Mouse (Mus musculus): Measurements from ENCODE around the gene Mrps7. TPM values are rescaled to one million over a fixed set of nuclear protein-coding genes. Genes with fewer than 3 reads are reported as not detected.
"Not testable (repeated sequence)": the region's sequence is repeated elsewhere in the genome, so short reads cannot be mapped to it uniquely, and the experiment has no call there.

The Mrps7 gene
- polyA plus RNA-seq, 1 experiment, result 39.5 TPM

DNA sequence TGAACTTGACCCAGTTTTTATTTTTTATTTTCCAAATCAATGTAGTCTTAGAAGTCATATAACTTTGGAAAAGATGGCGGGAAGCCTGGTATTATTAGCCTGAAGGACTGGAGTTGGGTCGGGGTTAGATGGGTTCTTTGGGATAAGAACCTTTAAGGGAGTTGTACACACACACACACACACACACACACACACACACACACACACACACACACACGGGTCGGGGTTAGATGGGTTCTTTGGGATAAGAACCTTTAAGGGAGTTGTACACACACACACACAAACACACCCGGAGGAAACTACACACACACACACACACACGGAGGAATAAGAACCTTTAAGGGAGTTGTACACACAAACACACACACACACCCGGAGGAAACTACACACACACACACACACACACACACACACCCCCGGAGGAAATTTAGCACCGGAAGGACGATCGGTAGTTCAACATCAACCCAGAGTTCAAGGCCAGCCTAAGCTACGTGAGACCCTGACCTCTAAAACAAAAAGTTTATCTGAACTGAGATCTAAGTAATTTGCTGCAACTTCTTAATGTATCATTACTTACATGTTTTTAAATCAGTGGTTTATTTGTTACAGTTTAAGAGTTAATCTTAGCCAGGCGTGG lies 24.9 kb downstream of the Mrps7 start:
- no peak for DNase-seq (ENCODE audit: low spot score)

DNA sequence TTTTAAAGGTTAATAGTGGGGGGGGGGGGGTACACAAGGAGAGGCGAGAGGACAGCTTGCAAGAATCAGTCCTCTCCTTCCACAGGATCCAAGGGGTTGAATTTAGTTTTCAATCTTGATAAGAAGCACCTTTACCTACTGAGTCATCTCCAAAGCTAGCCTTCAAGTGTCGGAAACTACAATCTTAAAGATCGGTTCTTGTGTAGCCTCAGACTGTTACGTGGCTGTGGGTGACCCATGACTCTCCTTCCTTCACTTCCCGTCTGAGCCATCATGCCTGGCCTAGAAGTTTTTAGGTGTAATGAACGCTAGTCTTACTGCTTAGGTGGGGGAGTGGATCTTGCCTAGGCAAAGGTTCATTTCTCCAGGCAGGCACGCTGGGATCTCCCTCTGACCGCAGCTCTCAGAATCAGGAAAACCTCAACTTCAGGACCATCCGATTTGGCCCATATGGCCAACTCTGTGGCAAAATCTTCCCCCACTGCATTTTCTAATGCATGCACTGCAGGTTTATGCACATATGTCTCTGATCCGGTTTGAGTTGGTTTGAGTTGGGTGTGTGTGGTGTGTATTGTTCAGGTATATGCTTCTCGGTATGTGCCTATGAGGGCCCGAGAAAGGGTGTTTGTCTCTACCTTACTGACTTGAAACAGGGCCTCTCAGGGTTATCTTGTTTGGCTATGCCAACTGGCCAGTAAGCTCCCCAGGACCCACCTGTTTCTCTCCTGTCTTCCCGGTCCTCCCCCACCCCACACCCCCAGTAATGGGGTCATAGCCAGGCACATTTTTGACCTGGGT lies 26.2 kb downstream of the Mrps7 start:
- no peak for DNase-seq (ENCODE audit: low spot score)

DNA sequence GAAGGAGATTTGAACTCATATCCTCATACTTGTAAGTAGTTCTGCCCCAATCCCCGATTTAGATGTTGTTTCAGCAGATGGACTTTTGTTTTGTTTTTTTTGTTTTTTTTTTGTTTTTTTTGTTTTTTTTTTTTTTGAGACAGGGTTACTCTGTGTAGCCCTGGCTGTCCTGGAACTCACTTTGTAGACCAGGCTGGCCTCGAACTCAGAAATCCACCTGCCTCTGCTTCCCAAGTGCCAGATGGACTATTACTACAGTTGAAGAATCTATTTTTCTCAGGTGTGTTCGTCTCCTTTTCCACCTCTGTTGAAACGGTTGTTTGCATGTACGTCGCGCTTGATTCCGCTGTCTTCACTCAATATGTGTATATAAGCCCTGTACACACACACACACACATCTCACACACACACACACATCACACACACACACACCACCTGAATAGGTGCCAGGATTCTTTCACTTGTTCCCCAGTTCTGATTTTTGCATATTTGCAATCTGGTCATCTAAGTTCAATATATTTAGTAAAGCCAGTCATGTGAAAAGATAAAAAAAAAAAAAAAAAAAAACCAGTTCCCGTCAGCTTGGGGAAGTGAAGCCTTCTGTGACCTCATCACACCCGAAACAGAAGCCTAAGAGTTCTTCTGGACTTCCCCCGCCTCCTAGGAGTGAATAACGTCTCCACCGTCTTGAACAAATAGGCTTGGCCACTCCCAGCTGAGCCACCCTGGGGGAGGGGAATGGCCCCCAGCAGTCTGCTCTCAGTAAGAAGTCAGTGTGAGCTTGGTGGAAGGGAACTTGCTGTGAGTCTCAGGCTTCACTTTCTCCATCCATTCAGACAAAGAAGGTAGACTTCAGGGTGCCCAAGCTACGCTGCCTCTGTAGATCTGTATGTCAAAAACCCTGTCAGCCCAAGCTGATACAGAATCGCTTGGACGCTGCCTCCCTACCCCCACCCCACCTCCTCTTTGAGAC lies 27.1 kb downstream of the Mrps7 start:
- no peak for DNase-seq (ENCODE audit: low spot score)

DNA sequence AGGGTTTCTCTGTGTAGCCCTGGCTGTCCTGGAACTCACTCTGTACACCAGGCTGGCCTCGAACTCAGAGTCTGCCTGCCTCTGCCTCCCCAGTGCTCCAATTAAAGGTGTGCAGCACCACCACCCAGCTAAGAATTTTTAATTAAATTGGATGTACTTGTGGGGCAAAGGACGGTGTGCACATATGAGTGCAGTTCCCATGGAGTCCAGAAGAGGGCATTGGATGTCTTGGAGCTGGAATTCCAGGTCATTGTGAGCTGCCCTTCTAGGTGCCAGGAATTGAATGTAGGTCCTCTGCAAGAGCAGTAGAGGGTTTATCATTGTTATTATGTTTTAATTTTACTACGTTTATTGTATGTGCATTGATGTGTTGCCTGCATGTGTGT lies 27.8 kb downstream of the Mrps7 start:
- DNase-seq (ENCODE audit: low spot score), result no peak

DNA sequence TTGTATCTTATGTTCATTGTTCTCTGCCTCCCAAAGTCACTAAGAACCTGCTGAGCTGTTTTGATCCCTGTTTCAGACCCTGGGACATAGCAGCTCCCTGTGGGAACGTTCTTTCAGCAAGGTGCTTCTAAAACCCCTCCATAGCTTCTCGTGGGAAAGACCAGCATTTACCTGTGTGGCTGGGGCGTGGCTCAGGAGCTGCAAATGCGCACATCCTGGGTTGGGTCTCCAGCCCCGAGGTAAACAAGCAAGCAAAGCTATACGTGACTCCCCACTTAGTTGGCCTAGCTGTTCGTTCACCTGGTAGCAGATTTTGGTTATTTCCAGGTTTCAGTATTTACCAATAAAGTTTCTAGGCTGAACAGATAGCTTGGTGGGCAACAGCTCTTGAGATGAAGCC lies 28.5 kb downstream of the Mrps7 start:
- DNase-seq (ENCODE audit: low spot score), result no peak

DNA sequence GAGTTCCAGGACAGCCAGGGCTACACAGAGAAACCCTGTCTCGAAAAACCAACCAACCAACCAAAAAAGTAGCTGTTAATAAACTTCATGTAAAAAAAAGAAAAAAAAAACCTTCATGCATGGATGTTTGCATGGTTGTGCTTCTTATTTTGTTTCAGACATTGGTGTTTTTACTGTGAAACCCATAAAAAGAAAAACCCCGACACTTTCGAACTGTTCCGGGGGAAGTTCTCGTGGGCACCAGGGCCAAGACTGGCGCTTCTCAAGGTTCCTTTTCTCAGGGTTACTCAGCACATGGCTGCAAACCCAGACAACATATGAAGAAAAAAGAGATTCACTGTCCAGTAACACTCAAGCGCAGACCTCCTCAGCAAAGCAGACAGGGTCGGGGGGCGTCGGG lies 29.1 kb downstream of the Mrps7 start:
- DNase-seq (ENCODE audit: low spot score), result no peak

DNA sequence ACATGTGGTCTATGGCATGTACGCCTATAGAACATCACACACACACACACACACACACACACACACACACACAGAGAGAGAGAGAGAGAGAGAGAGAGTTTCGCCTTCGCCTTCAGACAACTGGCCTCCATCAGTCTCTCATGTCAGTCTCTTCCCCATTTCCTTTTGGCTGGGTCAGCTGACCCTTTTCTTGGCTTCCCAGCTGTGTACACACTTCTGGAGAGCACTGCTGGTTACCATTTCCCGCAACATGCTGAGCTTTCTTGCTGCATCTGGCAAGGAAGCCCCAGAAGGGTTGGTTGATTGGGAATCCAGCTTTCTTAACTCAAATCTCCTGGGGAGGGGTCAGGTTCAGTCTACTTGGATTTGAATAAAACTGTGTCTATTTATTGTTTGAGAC lies 30.4 kb downstream of the Mrps7 start:
- no peak for DNase-seq (ENCODE audit: low spot score)

DNA sequence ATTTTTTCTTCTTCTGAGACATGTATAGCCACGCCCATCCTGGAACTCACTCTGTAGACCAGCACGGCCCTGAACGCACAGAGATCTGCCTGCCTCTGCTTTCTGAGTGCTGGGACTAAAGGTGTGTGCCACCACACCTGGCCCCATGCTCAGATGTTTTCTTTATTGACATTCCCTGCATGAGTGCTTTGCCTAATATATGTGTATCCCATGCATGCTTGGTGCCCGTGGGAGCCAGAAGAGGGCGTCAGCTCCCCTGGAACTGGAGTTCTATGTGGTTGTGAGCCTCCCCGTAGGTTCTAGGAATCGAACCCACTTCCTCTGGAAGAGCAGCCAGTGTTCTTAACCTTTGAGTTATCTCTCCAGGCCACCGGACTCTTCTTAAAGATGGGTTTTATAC lies 31.3 kb downstream of the Mrps7 start:
- DNase-seq (ENCODE audit: low spot score), result no peak

DNA sequence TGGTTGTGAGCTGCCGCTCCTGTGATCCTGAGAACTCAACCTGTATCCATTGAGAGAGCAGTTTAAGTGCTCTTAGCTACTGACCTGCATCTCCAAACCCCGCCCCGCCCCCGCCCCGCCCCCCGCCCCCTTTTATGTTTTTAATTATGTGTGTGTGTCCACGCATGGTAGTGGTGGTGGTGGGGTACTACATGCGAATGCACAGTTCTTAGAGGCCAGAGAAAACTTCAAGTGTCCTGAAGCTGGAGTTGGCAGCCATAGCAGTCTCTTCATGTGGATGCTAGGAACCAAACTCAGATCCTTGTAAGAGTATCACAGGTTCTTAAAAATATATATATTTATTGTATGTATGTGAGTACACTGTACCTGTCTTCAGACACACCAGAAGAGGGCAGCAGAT lies 31.8 kb downstream of the Mrps7 start:
- DNase-seq (ENCODE audit: low spot score), result no peak

DNA sequence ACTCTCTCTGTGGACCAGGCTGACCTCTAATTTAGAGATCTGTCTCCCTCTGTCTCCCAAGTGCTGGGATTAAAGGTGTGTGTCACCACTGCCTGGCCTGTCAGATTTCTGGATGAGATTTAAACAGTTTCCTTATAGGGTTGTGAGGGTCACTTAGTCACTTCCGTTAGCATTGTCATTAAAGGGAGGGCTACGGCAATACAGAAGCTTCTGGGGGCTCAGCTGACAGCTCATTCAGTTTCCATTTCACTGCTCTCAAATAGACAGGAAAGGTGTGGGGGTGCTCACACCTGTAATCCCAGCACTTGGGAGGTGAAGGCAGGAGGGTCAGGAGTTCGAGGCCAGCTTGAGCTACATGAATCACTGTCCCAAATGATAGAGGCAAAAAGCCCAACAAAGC lies 33.2 kb downstream of the Mrps7 start:
- DNase-seq (ENCODE audit: low spot score), result no peak

DNA sequence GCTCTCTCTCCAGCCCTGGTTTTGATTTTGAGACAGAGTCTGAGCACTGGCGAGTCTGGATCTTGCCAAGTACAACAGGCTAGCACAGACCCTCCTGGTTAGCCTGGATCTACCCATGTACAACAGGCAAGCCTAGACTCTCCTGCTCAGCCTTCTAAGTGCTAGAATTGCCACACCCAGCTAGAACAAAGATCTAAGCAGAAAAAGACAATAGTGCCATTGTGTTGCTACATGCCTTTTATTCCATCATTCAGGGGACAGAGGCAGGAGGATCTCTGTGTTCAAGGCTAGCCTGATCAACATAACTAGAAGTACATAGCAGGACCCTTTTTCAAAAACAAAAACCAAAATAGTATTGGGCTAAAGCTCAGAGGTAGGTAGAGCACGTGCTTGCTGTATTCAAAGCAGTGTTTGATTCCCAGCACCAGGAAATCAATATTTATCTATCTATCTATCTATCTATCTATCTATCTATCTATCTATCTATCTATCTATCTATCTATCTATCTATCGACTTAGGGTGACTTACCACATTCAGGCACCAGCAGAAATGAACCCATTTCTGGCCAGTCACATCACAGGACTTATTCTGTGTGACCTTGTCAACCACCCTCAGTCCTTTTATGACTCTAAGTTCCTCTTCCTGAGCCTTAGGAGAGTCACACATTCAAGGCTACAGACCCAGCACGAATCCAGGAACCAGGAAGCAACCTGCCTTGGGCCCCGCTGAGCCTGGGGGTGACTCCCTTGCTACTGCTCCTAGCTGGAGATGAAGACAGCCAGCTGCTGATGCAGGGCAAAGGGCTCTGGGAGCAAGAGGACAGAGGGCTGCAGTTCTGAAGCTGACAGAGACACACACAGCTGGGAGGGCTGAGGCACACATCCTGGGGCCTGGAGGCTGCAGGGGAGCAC lies 35.0 kb downstream of the Mrps7 start:
- DNase-seq (ENCODE audit: low spot score), result no peak

DNA sequence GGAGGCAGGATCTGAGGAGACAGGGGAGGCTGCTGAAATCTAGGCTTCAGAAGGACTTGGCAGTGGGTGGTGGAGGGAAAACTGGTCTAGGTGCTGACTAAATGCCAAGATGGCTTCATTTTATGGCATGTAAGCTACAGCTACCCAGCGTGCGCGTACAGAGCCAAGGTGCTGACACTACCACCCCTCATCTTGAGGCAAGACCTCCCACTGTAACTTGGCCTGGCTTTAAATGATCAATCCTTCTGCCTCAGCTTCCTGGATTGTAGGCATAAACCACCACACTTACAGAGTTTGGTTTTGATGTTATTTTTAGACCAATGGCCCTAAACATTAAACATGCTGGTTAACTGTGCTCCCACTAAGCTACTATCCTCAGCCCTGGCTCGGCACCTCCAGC lies 35.8 kb downstream of the Mrps7 start:
- DNase-seq (ENCODE audit: low spot score), result no peak

DNA sequence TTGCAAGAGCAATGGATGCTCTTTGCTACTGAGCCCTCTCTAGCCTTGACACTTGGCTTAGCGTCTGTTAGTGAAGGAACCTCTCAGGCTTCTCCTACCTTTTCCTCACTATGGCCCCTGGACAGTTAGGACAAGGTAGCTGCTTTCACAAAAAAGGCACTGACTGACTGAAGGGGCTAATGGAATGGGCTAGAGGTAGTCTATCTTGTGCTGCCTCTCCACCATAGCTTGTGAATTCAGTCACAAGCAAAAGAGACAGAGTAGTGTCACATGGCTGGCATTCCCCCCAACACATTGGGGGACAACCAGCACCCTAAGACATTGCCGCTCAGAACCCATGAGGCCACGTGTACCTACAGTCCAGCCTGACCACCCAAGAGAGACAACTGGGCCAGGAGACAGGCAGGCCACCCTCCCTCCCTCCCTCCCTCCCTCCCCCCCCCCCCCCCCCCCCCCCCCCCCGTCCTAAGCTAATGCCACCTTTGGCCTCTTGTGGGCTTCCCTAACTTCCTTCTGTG lies 36.6 kb downstream of the Mrps7 start:
- DNase-seq (ENCODE audit: low spot score), result no peak

DNA sequence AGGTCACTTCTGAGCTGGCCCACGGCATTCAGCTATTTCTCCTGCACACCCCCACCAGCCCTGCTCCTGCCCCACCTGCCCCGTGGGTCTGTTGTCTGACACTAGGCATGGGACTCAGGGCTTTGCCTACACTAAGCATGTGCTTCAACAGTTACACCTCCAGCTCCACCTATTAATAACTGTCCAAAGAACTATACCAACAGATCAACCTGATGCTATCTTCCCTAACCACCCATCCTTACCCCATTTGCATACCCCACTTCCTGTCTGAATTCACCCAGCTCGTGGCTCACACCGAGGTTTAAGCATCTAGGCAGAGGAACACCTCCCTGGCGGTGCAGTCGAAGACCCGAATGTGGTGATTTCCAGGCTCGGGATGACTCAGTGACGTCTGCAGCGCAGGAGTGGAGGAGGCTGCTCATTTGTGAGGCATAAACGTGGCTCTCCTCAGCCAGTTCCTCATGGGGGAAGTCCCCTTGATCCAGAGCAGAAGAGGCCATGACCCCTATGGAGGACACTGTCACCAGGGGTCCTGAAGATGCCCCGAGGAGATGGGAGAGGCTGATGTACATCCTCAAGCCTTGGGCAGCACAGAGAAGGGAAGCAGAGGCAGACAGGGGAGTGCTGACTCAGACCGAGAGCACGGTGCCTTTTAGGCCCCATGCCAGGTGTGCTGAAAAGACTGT lies 37.4 kb downstream of the Mrps7 start:
- DNase-seq (ENCODE audit: low spot score), result no peak

DNA sequence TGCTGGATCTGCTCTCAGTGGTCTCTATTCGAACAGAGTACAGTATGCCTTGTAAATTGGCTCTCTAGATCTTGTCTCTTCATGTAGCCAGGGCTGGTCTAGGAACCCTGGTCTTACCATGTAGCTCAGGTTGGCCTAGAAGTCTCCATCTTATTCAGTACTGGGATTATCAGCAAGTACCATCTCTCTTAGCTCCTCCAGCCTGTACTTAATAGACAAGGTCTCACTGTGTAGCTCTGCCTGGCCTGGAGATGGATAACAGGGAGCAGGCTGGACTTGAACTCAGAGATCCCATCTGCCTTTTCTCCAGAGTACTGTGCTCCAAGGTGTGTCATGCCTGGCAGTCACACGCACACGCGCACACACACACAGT lies 37.9 kb downstream of the Mrps7 start:
- DNase-seq (ENCODE audit: low spot score), result no peak

DNA sequence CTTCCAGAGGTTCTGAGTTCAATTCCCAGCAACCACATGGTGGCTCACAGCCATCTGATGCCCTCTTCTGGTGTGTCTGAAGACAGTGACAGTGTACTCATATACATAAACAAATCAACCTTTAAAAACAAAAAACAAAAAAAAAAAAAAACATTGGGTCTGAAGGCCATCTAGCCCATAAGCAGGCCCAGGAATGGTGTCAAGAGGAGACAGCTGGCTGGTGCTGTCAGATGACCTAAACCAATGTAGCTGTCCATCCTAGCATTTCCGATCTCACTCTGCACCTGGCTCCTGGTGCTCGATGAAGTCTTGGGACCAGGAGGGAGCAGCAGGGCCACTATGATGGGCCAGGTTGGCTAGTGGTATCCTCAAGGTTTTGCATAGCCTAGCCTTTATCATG lies 39.0 kb downstream of the Mrps7 start:
- no peak for DNase-seq (ENCODE audit: low spot score)

DNA sequence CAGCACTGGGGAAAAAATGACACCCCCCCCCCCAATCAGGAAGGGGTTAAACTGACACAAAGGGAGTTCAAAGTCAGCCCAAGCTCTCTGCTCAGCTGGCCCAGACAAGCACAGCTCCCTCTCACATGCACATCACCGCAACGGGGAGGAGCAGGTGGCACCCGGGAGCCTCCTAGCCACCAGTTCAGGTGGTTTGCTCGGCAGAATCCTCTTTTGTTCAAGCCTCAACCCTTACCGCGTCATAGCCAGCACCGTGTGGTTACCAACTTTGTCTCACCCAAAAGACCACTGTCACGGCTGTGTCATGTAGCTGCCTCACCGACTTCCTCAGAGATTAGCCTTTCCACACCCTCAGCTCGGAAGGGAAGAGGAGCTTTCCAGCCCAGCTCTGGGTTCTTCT lies 39.5 kb downstream of the Mrps7 start:
- no peak for DNase-seq (ENCODE audit: low spot score)

DNA sequence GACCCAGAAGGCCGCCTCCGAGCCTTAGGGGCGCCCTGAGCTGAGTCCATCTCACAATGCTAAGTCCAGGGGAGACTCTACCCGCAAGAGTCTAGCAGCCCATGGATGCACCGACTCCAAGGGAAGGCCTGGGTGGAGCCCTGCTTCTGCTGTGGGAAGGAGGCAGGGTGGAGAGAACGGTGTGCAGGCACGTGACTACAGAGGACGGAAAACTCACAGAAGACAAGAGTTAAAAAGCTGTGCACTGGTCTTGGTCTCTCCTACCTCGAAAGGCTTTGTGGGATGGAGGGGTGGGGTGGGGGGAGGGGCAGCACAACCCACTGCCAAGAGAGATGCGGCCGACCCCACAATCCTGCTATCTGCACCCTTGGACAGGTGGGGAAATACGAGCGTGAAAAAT lies 40.6 kb downstream of the Mrps7 start:
- no peak for DNase-seq (ENCODE audit: low spot score)

DNA sequence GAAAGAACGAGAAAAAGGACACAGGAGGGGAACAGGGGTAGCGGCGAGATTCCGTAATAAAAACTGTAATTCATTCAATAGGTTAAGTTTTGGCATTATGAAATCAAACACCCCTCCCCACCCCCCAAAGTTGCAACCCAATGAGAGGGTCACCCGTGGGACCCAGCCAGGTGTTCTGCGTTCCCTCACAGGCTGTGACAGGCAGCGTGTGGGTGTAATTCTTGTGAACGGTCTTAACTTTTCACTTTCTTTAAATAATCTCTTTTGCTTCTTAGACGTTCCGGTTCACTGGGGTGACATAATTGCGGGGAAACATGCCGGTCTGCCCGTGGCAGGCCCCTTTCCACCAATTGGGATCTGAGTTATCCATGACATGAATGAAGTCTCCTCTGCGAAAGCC lies 41.8 kb downstream of the Mrps7 start:
- DNase-seq (ENCODE audit: low spot score), result not testable (repeated sequence)

DNA sequence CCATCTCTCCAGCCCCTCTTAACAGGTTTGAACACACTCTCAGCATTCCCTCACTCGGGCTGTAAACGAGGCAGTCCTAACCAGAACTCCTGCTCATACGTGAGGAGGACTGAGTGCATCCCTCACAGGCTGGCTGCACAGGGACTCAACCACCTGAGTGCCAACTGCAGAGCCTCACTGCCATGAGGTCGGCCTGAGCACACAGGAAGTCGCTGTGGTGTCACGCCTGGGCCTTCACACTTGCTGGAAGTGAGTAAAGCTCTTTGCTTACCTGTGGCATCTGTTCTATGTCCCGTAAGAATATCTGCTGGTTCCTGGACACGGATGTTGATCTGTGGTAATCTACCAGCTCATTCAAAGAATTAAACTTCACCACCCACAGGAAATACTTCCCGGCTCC lies 42.7 kb downstream of the Mrps7 start:
- DNase-seq (ENCODE audit: low spot score), result no peak

DNA sequence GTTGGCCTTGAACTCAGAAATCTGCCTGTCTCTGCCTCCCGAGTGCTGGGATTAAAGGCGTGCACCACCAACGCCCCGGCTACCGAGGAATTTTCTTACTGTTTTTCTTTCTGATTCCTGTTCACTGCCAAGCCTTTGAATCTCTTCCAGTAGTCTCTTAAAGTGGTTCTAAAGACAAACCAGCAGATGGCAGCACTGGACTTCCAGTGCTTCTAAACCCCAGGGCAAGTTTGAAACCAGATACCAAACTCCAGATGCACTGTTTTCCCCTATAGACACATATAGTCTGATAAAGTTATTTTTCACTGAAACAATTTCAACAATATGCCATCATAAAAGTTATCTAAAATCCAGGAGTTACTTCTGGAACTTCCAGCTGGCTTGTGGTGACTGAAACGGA lies 43.7 kb downstream of the Mrps7 start:
- DNase-seq (ENCODE audit: low spot score), result no peak
